Mouse (Mus musculus): ENCODE results near the gene Npas2. TPM values are rescaled to one million over a fixed set of nuclear protein-coding genes. Genes with fewer than 3 reads are reported as not detected.

Gene Npas2
- 0.38 TPM in 1 of 2 replicates, not detected in the other for polyA plus RNA-seq (2011; ENCODE audit: insufficient read depth, insufficient read length, low replicate concordance, missing spikeins)

DNA sequence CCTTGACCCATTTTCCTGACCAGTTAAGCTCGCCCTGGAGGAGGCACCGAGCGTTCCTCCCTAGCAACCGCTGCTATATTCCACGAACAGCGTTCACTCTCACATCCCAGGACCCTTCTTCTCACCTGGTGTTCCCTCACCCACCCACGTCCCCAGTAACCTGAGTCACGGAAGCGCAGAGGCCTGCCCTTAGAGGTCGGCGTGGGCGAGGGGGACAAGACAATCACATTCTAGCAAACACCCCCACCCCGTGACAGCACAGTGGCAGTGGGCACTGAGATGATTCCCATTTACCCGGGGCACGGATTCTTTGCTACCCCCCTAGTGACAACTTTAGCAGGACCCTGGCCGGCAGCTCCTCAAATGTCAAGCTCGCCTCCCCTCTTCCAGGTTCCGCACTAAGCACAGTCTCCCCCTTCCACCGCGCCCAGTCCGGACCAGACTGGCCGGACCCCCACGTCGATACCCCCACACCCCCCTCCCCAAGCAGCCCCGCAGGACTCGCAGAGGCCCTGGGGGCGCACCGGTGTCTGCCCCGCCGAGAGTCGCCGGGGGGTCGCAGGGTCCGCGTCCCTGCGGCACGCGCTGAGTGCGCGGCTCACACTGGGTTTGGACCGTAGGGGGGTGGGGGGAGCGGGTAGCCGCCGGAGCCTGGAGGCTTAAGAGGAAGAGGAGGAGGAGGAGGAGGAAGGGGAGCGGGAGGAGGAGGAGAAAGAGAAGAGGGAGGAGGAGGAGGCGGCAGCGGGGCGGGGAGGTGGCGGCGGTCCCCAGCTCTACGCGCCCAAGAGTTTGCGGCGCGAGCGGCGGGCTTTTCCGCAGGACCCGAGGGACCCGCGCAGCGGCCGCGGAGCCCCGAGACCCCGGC is at the start of gene Npas2:
Npas2 (plus strand) TSS at position 735 of the 865 bp plus-strand sequence.
- no peak within 1 kb of the TSS; the same call in 1 of the 2 replicates for H3K27ac ChIP-seq (ENCODE audit: control insufficient read depth, insufficient read depth, low read depth, low read length, poor library complexity)
- TF ChIP-seq CTCF (IDR thresholded peaks at IDR 0.05; ENCODE audit: control insufficient read depth, insufficient read depth, low read length) (no peak), POLR2A (IDR thresholded peaks at IDR 0.05; ENCODE audit: borderline replicate concordance, control insufficient read depth, low read depth, low read length) (no peak)
- peak within 1 kb of the TSS; percentile 24 for H3K4me3 ChIP-seq (replicated peaks; ENCODE audit: control insufficient read depth, low read depth, low read length)
- WGBS: 1% methylated on average over 57 of the region's 66 CpGs
- H3K4me1 ChIP-seq (ENCODE audit: control insufficient read depth, insufficient read depth, low read length): no peaks in the 10 kb centered on the region

DNA sequence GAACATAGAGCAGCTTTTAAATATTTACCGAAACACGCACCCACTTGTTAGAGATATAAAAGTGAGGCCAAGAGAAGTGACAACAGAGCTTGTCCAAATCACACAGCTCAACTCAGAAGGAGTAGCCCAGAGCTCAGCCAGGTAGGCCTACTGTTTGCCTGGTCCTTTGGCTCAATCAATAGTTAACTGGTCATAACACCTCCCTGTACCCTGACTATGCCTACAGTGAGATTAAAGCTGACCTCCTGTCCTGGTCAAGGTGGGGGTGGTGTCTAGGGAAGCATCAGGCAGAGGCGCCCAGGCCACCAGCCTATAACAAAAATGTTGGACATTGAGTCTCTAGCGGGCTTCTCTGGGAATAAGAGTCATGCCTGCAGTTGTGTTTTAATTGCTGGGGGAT is 36.8 kb upstream of the Npas2 start:
- TF ChIP-seq CTCF (IDR thresholded peaks at IDR 0.05; ENCODE audit: control insufficient read depth, insufficient read depth, low read length) (no peak), POLR2A (IDR thresholded peaks at IDR 0.05; ENCODE audit: borderline replicate concordance, control insufficient read depth, low read depth, low read length) (no peak)
- no peak overlapping the region for H3K27ac ChIP-seq (ENCODE audit: control insufficient read depth, insufficient read depth, low read depth, low read length, poor library complexity)
- H3K4me1 ChIP-seq (ENCODE audit: control insufficient read depth, insufficient read depth, low read length): no peaks in the 10 kb centered on the region
- H3K4me3 ChIP-seq (replicated peaks; ENCODE audit: control insufficient read depth, low read depth, low read length): no peak overlapping the region
- 85% methylated on average over 4 of the region's 4 CpGs for WGBS

DNA sequence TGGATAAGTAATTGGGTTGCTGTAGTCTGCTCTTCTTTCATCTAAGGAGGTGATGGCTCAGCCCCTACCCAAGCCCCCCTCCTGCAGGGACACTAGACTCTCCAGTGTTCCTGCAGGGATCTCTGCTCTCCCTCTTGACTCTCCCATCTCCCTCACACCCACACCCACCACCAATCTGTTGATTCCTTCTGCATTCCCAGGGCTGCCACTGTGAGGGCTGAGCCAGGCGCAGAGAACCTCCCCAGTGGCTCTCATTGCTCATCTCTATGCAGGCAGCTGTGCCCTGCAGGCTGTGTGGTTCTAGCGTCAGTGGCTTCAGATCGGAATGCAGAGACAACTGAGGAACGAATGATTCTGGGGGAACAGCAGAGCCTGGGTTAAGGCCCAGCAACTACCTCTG is 33.4 kb upstream of the Npas2 start:
- TF ChIP-seq CTCF (IDR thresholded peaks at IDR 0.05; ENCODE audit: control insufficient read depth, insufficient read depth, low read length) (no peak), POLR2A (IDR thresholded peaks at IDR 0.05; ENCODE audit: borderline replicate concordance, control insufficient read depth, low read depth, low read length) (no peak)
- H3K27ac ChIP-seq (ENCODE audit: control insufficient read depth, insufficient read depth, low read depth, low read length, poor library complexity): no peak overlapping the region
- no peak overlapping the region for H3K4me3 ChIP-seq (replicated peaks; ENCODE audit: control insufficient read depth, low read depth, low read length)
- 75% methylated on average over 4 of the region's 4 CpGs for WGBS
- H3K4me1 ChIP-seq (ENCODE audit: control insufficient read depth, insufficient read depth, low read length): no peaks in the 10 kb centered on the region

DNA sequence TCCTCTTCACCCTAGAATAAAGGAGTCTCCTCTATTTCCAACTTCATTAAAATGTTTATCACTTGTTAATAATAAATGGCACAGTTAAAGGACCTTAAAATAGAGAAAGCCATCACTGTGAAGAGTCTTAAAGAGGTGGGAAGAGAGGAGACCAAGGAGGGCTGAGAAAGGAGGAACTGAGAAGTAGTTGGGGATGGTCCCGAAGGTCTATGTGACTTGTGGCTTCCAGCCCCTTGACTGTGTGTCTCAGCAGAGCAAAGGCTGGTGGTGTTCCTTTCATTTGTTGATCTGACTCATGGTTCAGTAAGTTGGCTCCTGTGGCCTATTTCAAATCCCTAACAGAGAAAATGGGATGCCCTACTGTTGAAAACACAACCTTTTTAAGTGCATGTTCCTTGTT is 30.5 kb upstream of the Npas2 start:
- TF ChIP-seq CTCF (IDR thresholded peaks at IDR 0.05; ENCODE audit: control insufficient read depth, insufficient read depth, low read length) (no peak), POLR2A (IDR thresholded peaks at IDR 0.05; ENCODE audit: borderline replicate concordance, control insufficient read depth, low read depth, low read length) (no peak)
- Histone ChIP-seq H3K4me3 (replicated peaks; ENCODE audit: control insufficient read depth, low read depth, low read length) (no peak overlapping the region), H3K4me1 (ENCODE audit: control insufficient read depth, insufficient read depth, low read length) (no peaks in the 10 kb centered on the region), H3K27ac (ENCODE audit: control insufficient read depth, insufficient read depth, low read depth, low read length, poor library complexity) (no peak overlapping the region)
- 35% methylated on average over 1 of the region's 1 CpGs for WGBS

DNA sequence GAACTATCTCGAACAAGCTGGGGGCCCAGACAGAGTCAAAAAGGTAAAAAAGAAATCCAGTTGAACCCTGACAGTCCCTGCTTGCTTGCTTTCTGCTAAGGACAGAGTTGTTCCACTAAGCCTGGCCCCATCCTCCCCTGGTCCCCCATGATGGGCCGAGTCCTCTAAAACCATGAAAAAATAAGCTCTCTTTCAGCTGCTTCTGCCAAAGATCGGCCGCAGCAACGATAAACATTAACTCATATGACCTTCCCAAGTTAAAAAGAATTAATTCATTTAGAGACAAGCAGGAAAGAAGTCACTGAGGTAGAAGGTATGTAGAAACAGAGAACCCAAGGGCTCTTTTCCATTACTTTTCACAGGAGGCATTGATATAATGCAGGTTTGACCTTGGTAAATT is 16.8 kb upstream of the Npas2 start:
- no peaks in the 10 kb centered on the region for H3K4me1 ChIP-seq (ENCODE audit: control insufficient read depth, insufficient read depth, low read length)
- no peak overlapping the region for H3K27ac ChIP-seq (ENCODE audit: control insufficient read depth, insufficient read depth, low read depth, low read length, poor library complexity)
- WGBS: 88% methylated on average over 5 of the region's 5 CpGs
- TF ChIP-seq POLR2A (IDR thresholded peaks at IDR 0.05; ENCODE audit: borderline replicate concordance, control insufficient read depth, low read depth, low read length) (no peak), CTCF (IDR thresholded peaks at IDR 0.05; ENCODE audit: control insufficient read depth, insufficient read depth, low read length) (no peak)
- H3K4me3 ChIP-seq (replicated peaks; ENCODE audit: control insufficient read depth, low read depth, low read length): no peak overlapping the region

DNA sequence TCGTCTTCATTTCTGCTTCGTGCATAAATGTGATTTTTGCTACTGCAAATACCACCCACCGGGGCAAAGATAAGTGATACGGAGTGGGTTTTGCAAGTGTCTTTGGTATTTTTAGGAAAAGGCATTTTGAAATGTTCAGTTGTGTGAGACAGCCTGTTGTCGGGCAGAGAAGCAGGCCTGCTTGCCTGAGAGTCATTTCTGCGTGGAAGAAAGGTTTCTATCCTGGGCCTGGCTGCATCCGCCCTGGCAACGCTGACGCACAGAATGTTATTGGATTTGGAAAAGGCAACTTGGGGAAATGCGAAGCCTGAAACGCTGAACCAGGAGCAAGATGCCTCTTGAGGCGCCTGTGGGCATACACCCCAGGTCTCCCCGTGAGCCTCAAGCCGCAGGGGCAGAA is 16.3 kb upstream of the Npas2 start:
- 89% methylated on average over 14 of the region's 14 CpGs for WGBS
- Histone ChIP-seq H3K4me3 (replicated peaks; ENCODE audit: control insufficient read depth, low read depth, low read length) (no peak overlapping the region), H3K27ac (ENCODE audit: control insufficient read depth, insufficient read depth, low read depth, low read length, poor library complexity) (no peak overlapping the region), H3K4me1 (ENCODE audit: control insufficient read depth, insufficient read depth, low read length) (no peaks in the 10 kb centered on the region)
- no peak for TF ChIP-seq CTCF (IDR thresholded peaks at IDR 0.05; ENCODE audit: control insufficient read depth, insufficient read depth, low read length)
- no peak for TF ChIP-seq POLR2A (IDR thresholded peaks at IDR 0.05; ENCODE audit: borderline replicate concordance, control insufficient read depth, low read depth, low read length)

DNA sequence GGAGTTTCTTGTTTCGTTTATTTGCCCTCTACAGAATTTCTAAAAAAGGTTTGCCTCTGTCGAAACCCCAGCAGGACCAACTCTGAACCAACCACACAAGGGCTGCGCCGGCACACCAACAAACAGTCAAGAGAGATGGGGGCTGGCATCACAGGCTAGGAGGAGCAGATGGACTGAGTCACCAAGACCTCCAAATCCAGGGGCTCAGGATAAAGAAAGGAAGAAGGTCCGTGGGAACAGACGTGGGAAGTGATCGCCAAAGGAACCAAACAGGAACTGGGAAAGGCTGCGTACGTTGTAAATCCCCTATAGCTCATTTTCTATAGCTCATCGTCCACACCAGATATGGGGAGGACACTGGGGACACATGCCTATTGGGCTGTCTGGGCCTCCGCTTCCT is 13.7 kb upstream of the Npas2 start:
- TF ChIP-seq POLR2A (IDR thresholded peaks at IDR 0.05; ENCODE audit: borderline replicate concordance, control insufficient read depth, low read depth, low read length) (no peak), CTCF (IDR thresholded peaks at IDR 0.05; ENCODE audit: control insufficient read depth, insufficient read depth, low read length) (no peak)
- no peaks in the 10 kb centered on the region for H3K4me1 ChIP-seq (ENCODE audit: control insufficient read depth, insufficient read depth, low read length)
- no peak overlapping the region for H3K4me3 ChIP-seq (replicated peaks; ENCODE audit: control insufficient read depth, low read depth, low read length)
- 82% methylated on average over 11 of the region's 11 CpGs for WGBS
- H3K27ac ChIP-seq (ENCODE audit: control insufficient read depth, insufficient read depth, low read depth, low read length, poor library complexity): no peak overlapping the region

DNA sequence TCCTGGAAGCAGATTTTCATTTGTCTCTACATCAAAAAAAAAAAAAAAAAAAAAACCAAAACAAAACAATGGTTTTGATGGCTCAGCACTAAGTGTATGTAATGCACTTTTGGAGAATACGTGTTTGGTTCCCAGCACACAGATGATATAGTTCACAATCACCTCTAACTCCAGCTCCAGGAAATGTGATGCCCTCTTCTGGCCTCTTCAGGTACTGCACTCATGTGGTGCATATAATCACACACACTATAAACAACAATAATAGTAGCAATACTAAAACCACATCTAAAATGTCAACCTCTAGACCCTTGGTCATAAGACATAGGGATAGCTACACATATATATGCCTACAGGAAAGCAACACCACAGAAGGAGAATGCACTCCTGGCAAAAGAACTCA is 13.0 kb upstream of the Npas2 start:
- Histone ChIP-seq H3K27ac (ENCODE audit: control insufficient read depth, insufficient read depth, low read depth, low read length, poor library complexity) (no peak overlapping the region), H3K4me1 (ENCODE audit: control insufficient read depth, insufficient read depth, low read length) (no peaks in the 10 kb centered on the region), H3K4me3 (replicated peaks; ENCODE audit: control insufficient read depth, low read depth, low read length) (no peak overlapping the region)
- no peak for TF ChIP-seq CTCF (IDR thresholded peaks at IDR 0.05; ENCODE audit: control insufficient read depth, insufficient read depth, low read length)
- no peak for TF ChIP-seq POLR2A (IDR thresholded peaks at IDR 0.05; ENCODE audit: borderline replicate concordance, control insufficient read depth, low read depth, low read length)
- WGBS: 91% methylated on average over 1 of the region's 1 CpGs

All from bone marrow, adult 2 months (tissue).